Comparison of ENCODE assay signal across 8 mouse cellular contexts in genomic region chr10:80114341-80115284, GRCm38 (mm10). TPM values are rescaled to one million over a fixed set of nuclear protein-coding genes. Genes with fewer than 3 reads are reported as not detected.
A peak's percentile ranks its signal among the peaks of the same experiment; 100 is the strongest.
DNase-seq lines count a peak whose midpoint lies in the region; ATAC-seq and TF ChIP-seq lines count a peak whose summit lies in the region.

No protein-coding gene starts in this region.

- no peak for TF ChIP-seq POLR2A in thymus, adult 2 months (IDR thresholded peaks at IDR 0.05; ENCODE audit: control insufficient read depth, extremely low read depth, insufficient read depth, low read length, poor library complexity)

- TF ChIP-seq CTCF in thymus, adult 2 months (IDR thresholded peaks at IDR 0.05; ENCODE audit: borderline replicate concordance, control insufficient read depth, extremely low read depth, insufficient read depth, low read length, poor library complexity) = peak; percentile 76; the same call in 1 of the 2 replicates

- peak overlapping the region; percentile 57 for H3K27ac ChIP-seq in forebrain, embryonic 15.5 days (replicated peaks)
- H3K27ac ChIP-seq in lung, embryonic 16.5 days (ENCODE audit: low read length) = peak overlapping the region; percentile 91
- peak overlapping the region; percentile 67 for H3K27ac ChIP-seq in thymus, adult 2 months (ENCODE audit: control insufficient read depth, insufficient read depth, low read length)

- intact Hi-C loops in heart, postnatal 36 days (cut with DNase I) = loop anchor here (1.0 to 5.0 kb wide), 4 partner anchors 42 to 154 kb away; partner anchors contain the start of gene Wdr18

- H3K36me3 ChIP-seq in forebrain, embryonic 15.5 days = no peaks in the 10 kb centered on the region
- H3K36me3 ChIP-seq in lung, embryonic 16.5 days (ENCODE audit: control insufficient read depth, insufficient read depth, low read length) = no peaks in the 10 kb centered on the region; the same call in 1 of the 2 replicates
- H3K36me3 ChIP-seq in thymus, adult 2 months (ENCODE audit: control insufficient read depth, insufficient read depth, low read length) = no peaks in the 10 kb centered on the region

- WGBS in forebrain, embryonic 15.5 days = 2% methylated on average over 27 of the region's 27 CpGs
- 3% methylated on average over 27 of the region's 27 CpGs for WGBS in lung, embryonic 16.5 days
- WGBS in thymus, adult 2 months = 4% methylated on average over 27 of the region's 27 CpGs

- peaks cover 40% of the 10 kb centered on the region for H3K4me1 ChIP-seq in forebrain, embryonic 15.5 days
- H3K4me1 ChIP-seq in lung, embryonic 16.5 days (replicated peaks; ENCODE audit: control insufficient read depth, insufficient read depth, low read length) = peaks cover 21% of the 10 kb centered on the region
- peaks cover 29% of the 10 kb centered on the region for H3K4me1 ChIP-seq in thymus, adult 2 months (replicated peaks; ENCODE audit: control insufficient read depth, insufficient read depth, low read length)

- peak overlapping the region; percentile 68 for H3K4me3 ChIP-seq in forebrain, embryonic 15.5 days
- H3K4me3 ChIP-seq in lung, embryonic 16.5 days (ENCODE audit: low read length) = peak overlapping the region; percentile 60
- H3K4me3 ChIP-seq in thymus, adult 2 months (ENCODE audit: control insufficient read depth, insufficient read depth, low read length) = peak overlapping the region; percentile 62

- H3K4me2 ChIP-seq in forebrain, embryonic 15.5 days (replicated peaks) = peak overlapping the region; percentile 88
- H3K4me2 ChIP-seq in lung, embryonic 16.5 days (ENCODE audit: low read depth, low read length) = peak overlapping the region; percentile 55

- H3K9me3 ChIP-seq in forebrain, embryonic 15.5 days = no peaks in the 10 kb centered on the region
- no peaks in the 10 kb centered on the region for H3K9me3 ChIP-seq in lung, embryonic 16.5 days (ENCODE audit: control insufficient read depth, low read length)

- peak; percentile 93 for DNase-seq in ES-CJ7 (ENCODE audit: low read depth, low spot score)
- peak; percentile 89 for DNase-seq in cerebellum, adult 11-12 months
- peak; percentile 93 to 95 for DNase-seq in heart, postnatal 36 days
- DNase-seq in layer of hippocampus, adult 8-10 months (ENCODE audit: low spot score in 2 of 2) = peak; percentile 75 to 84
- peak; percentile 82 for DNase-seq in ovary, adult 18-20 months (ENCODE audit: low spot score)
- DNase-seq in thymus, adult 2 months = peak; percentile 94

- ATAC-seq in forebrain, embryonic 15.5 days (replicated peaks) = peak; percentile 57
- ATAC-seq in lung, embryonic 16.5 days (ENCODE audit: low read depth) = peak; percentile 58

- H3K27me3 ChIP-seq in forebrain, embryonic 15.5 days = no peaks in the 10 kb centered on the region
- no peaks in the 10 kb centered on the region for H3K27me3 ChIP-seq in lung, embryonic 16.5 days (ENCODE audit: control insufficient read depth, insufficient read depth, low read depth, low read length)
- no peaks in the 10 kb centered on the region for H3K27me3 ChIP-seq in thymus, adult 2 months (ENCODE audit: control insufficient read depth, insufficient read depth, low read length)

- peak overlapping the region; percentile 30 for H3K9ac ChIP-seq in forebrain, embryonic 15.5 days (replicated peaks)
- H3K9ac ChIP-seq in lung, embryonic 16.5 days (ENCODE audit: low read length) = peak overlapping the region; percentile 69

RNA-seq across cellular contexts. Expression of gene Stk11, which starts 1.0 kb away (rescaled TPM):
- polyA plus RNA-seq in forebrain, embryonic 15.5 days (2015; fragmentation: Nextera tagmentation; extraction: Ambion mirVana) = 20.3 and 21.5 TPM in 2 replicates
- total RNA-seq in heart, postnatal 36 days (2021) = 100 to 1,000 TPM; 137 to 165 TPM
- 100 to 1,000 TPM in 1 of 4 experiments, 10 to 100 TPM in 3; 94.2 to 111 (median 96.5) TPM for total RNA-seq in layer of hippocampus, adult 8-10 months (2022)
- 18.6 and 23.3 TPM in 2 replicates for polyA plus RNA-seq in lung, embryonic 16.5 days (2015; fragmentation: Nextera tagmentation; extraction: Ambion mirVana)
- polyA plus RNA-seq in thymus, adult 2 months (2012; rRNA removed) = 265 and 270 TPM in 2 replicates

RNA-seq across cellular contexts. Expression of gene Sbno2, which starts 9.2 kb away (rescaled TPM):
- 13.4 TPM in 2 replicates for polyA plus RNA-seq in forebrain, embryonic 15.5 days (2015; fragmentation: Nextera tagmentation; extraction: Ambion mirVana)
- total RNA-seq in heart, postnatal 36 days (2021) = 10 to 100 TPM; 11.2 to 12.2 TPM
- total RNA-seq in layer of hippocampus, adult 8-10 months (2022) = 10 to 100 TPM; 19.9 to 52.8 (median 29.8) TPM
- 18.7 and 19.1 TPM in 2 replicates for polyA plus RNA-seq in lung, embryonic 16.5 days (2015; fragmentation: Nextera tagmentation; extraction: Ambion mirVana)
- polyA plus RNA-seq in thymus, adult 2 months (2012; rRNA removed) = 127 and 138 TPM in 2 replicates

RNA-seq across cellular contexts. Expression of gene Atp5d, which starts 23.8 kb away (rescaled TPM):
- 437 and 444 TPM in 2 replicates for polyA plus RNA-seq in forebrain, embryonic 15.5 days (2015; fragmentation: Nextera tagmentation; extraction: Ambion mirVana)
- total RNA-seq in heart, postnatal 36 days (2021) = 1,000 to 10,000 TPM; 1,105 to 1,168 TPM
- total RNA-seq in layer of hippocampus, adult 8-10 months (2022) = 100 to 1,000 TPM; 315 to 328 (median 323) TPM
- 534 and 552 TPM in 2 replicates for polyA plus RNA-seq in lung, embryonic 16.5 days (2015; fragmentation: Nextera tagmentation; extraction: Ambion mirVana)
- polyA plus RNA-seq in thymus, adult 2 months (2012; rRNA removed) = 1,163 and 1,361 TPM in 2 replicates

RNA-seq across cellular contexts. Expression of gene Cbarp, which starts 26.0 kb away (rescaled TPM):
- polyA plus RNA-seq in forebrain, embryonic 15.5 days (2015; fragmentation: Nextera tagmentation; extraction: Ambion mirVana) = 29.7 and 39.5 TPM in 2 replicates
- 1 to 10 TPM; 2.0 to 4.7 TPM for total RNA-seq in heart, postnatal 36 days (2021)
- 100 to 1,000 TPM; 295 to 345 (median 308) TPM for total RNA-seq in layer of hippocampus, adult 8-10 months (2022)
- polyA plus RNA-seq in lung, embryonic 16.5 days (2015; fragmentation: Nextera tagmentation; extraction: Ambion mirVana) = 3.9 and 5.6 TPM in 2 replicates
- 34.0 and 37.7 TPM in 2 replicates for polyA plus RNA-seq in thymus, adult 2 months (2012; rRNA removed)

RNA-seq across cellular contexts. Expression of gene Midn, which starts 33.5 kb away (rescaled TPM):
- 33.0 and 34.9 TPM in 2 replicates for polyA plus RNA-seq in forebrain, embryonic 15.5 days (2015; fragmentation: Nextera tagmentation; extraction: Ambion mirVana)
- 100 to 1,000 TPM in 1 of 2 experiments, 10 to 100 TPM in 1; 99.9 to 117 TPM for total RNA-seq in heart, postnatal 36 days (2021)
- total RNA-seq in layer of hippocampus, adult 8-10 months (2022) = 10 to 100 TPM; 47.2 to 63.6 (median 58.0) TPM
- polyA plus RNA-seq in lung, embryonic 16.5 days (2015; fragmentation: Nextera tagmentation; extraction: Ambion mirVana) = 11.8 and 12.9 TPM in 2 replicates
- polyA plus RNA-seq in thymus, adult 2 months (2012; rRNA removed) = 342 and 374 TPM in 2 replicates

Comparison
In these comparisons a context has a peak if more than half of its experiments do, and no peak if none do; other contexts are left out.
1. Peak in every context shown above with its lines: DNase-seq, ATAC-seq, H3K4me3 ChIP-seq and H3K27ac ChIP-seq.
2. RNA of gene Stk11, which starts 1.0 kb away (polyA plus RNA-seq): 265 to 270 TPM in thymus, adult 2 months; 20.3 to 21.5 TPM in forebrain, embryonic 15.5 days and 18.6 to 23.3 TPM in lung, embryonic 16.5 days; every median in the first group is over 10 times any median in the second.